Mouse (Mus musculus) CH12.LX (cell line): ENCODE data around the gene Vsig10.

Experiments used
- CHD1 ChIP-seq: IDR thresholded peaks from 2 replicates; pipeline ENCODE4 v1.6.1; 2012; ENCODE audit warnings: low read depth, low read length, improper control_type of control experiment, inconsistent platforms
- CTCF ChIP-seq, 2 experiments: IDR thresholded peaks in 1 of 2; conservative IDR thresholded peaks in 1 of 2; 2 replicates each; pipeline ENCODE4 v1.5.1; 2011 to 2012; ENCODE audit warnings: low read depth in 2 of 2, low read length in 2 of 2, improper control_type of control experiment in 1 of 2, inconsistent platforms in 1 of 2, mild to moderate bottlenecking in 1 of 2, moderate library complexity in 1 of 2
- ETS1 ChIP-seq: conservative IDR thresholded peaks from 2 replicates; pipeline ENCODE4 v1.6.1; 2012; ENCODE audit warnings: low read depth, mild to moderate bottlenecking, inconsistent platforms, low read length, improper control_type of control experiment, moderate library complexity

- TF ChIP-seq ETS1: no peak
- no peak for TF ChIP-seq CTCF (conservative IDR thresholded peaks at IDR 0.05 in 1 of 2, IDR thresholded peaks at IDR 0.05 in 1 of 2; ENCODE audit: low read depth in 2 of 2, low read length in 2 of 2)
- no peak for TF ChIP-seq CHD1
Observed at GRCm38 (mm10) chr5:117284029-117284428, 34.9 kb upstream of the Vsig10 start.
